ENCODE assay signal across 10 mouse cellular contexts in genomic region chr17:80332386-80332785, GRCm38 (mm10). TPM values are rescaled to one million over a fixed set of nuclear protein-coding genes. Genes with fewer than 3 reads are reported as not detected.
DNase-seq lines count a peak whose midpoint lies in the region; ATAC-seq lines count a peak whose summit lies in the region.
"Had no signal": no experiment of that assay in that cellular context is flagged by ENCODE, and none has a peak within 500 bp of the region (broad histone marks: within the 10 kb centered on the region; RNA-seq: fewer than 3 reads in every experiment).

No protein-coding gene starts in this region.

- no peak overlapping the region for H3K9ac ChIP-seq in neural tube, embryonic 15.5 days (replicated peaks)
- H3K9ac ChIP-seq: limb, embryonic 13.5 days had no signal

- no peaks in the 10 kb centered on the region for H3K4me1 ChIP-seq in neural tube, embryonic 15.5 days
- H3K4me1 ChIP-seq: limb, embryonic 13.5 days had no signal

- peak; percentile 50 for DNase-seq in adrenal gland, postnatal 14 days
- DNase-seq in adrenal gland, adult 18-20 months (ENCODE audit: low spot score in 2 of 2) = no peak
- DNase-seq in layer of hippocampus, postnatal 14 days (ENCODE audit: low spot score in 2 of 2) = peak; percentile 7 to 10
- no peak for DNase-seq in layer of hippocampus, adult 8-10 months (ENCODE audit: low spot score in 2 of 2)
- peak; percentile 53 for DNase-seq in A20 (ENCODE audit: low read depth, low spot score)
- no peak for DNase-seq in kidney, adult 8-10 months

- H3K27ac ChIP-seq in neural tube, embryonic 15.5 days (replicated peaks) = no peak overlapping the region
- H3K27ac ChIP-seq: limb, embryonic 13.5 days had no signal

- H3K36me3 ChIP-seq in neural tube, embryonic 15.5 days = no peaks in the 10 kb centered on the region
- H3K36me3 ChIP-seq: limb, embryonic 13.5 days had no signal

- WGBS in neural tube, embryonic 15.5 days = 83% methylated on average over 2 of the region's 2 CpGs

- 0 out of 2 replicates have a peak, but pooled peaks have one; percentile 62 for ATAC-seq in common myeloid progenitor, adult 5-6 weeks (replicated peaks; ENCODE audit: low read depth, poor library complexity, severe bottlenecking)
- no peak for ATAC-seq in neural tube, embryonic 15.5 days (ENCODE audit: low FRiP score)

- H3K4me3 ChIP-seq in neural tube, embryonic 15.5 days (replicated peaks) = no peak overlapping the region
- H3K4me3 ChIP-seq: limb, embryonic 13.5 days had no signal

- no peaks in the 10 kb centered on the region for H3K27me3 ChIP-seq in neural tube, embryonic 15.5 days (replicated peaks)
- H3K27me3 ChIP-seq: limb, embryonic 13.5 days had no signal

- H3K4me2 ChIP-seq in neural tube, embryonic 15.5 days = no peak overlapping the region
- H3K4me2 ChIP-seq: heart, embryonic 11.5 days; limb, embryonic 13.5 days had no signal

- no peaks in the 10 kb centered on the region for H3K9me3 ChIP-seq in neural tube, embryonic 15.5 days (replicated peaks)
- H3K9me3 ChIP-seq: limb, embryonic 13.5 days had no signal

RNA-seq across cellular contexts. Expression of gene Arhgef33, which starts 25.2 kb away (rescaled TPM):
- 1.1 and 2.0 TPM in 2 replicates for total RNA-seq in adrenal gland, postnatal 14 days (2021)
- 1 to 10 TPM in 1 of 2 experiments, under 1 TPM in 1; 0.38 to 1.1 TPM for total RNA-seq in adrenal gland, adult 18-20 months (2021)
- total RNA-seq in layer of hippocampus, postnatal 14 days (2021) = 1 to 10 TPM; 1.7 to 2.4 TPM
- 1 to 10 TPM; 2.4 to 4.1 (median 2.8) TPM for total RNA-seq in layer of hippocampus, adult 8-10 months (2022)
- total RNA-seq in common myeloid progenitor, adult 5-6 weeks (2017) = not detected in 2 replicates
- 0.96 and 1.1 TPM in 2 replicates for polyA plus RNA-seq in neural tube, embryonic 15.5 days (2015; fragmentation: Nextera tagmentation; extraction: Ambion mirVana)

RNA-seq across cellular contexts. Expression of gene Gm10190, which starts 41.0 kb away (rescaled TPM):
- 1.4 TPM in 1 of 2 replicates, not detected in the other for total RNA-seq in adrenal gland, postnatal 14 days (2021)
- total RNA-seq in adrenal gland, adult 18-20 months (2021) = not detected
- total RNA-seq in layer of hippocampus, postnatal 14 days (2021) = 1 to 10 TPM; 1.3 to 2.1 TPM
- 1 to 10 TPM in 2 of 4 experiments, not detected in 2; 2.1 to 2.6 TPM for total RNA-seq in layer of hippocampus, adult 8-10 months (2022)
- total RNA-seq in common myeloid progenitor, adult 5-6 weeks (2017) = not detected in 2 replicates
- 2.5 and 3.7 TPM in 2 replicates for polyA plus RNA-seq in neural tube, embryonic 15.5 days (2015; fragmentation: Nextera tagmentation; extraction: Ambion mirVana)
- polyA plus RNA-seq: heart, embryonic 11.5 days had no signal

RNA-seq across cellular contexts. Expression of gene Dhx57, which starts 42.1 kb away (rescaled TPM):
- total RNA-seq in adrenal gland, postnatal 14 days (2021) = 12.9 and 16.9 TPM in 2 replicates
- 10 to 100 TPM in 1 of 2 experiments, 1 to 10 TPM in 1; 9.3 to 11.0 TPM for total RNA-seq in adrenal gland, adult 18-20 months (2021)
- total RNA-seq in layer of hippocampus, postnatal 14 days (2021) = 10 to 100 TPM; 38.2 to 41.7 TPM
- 10 to 100 TPM; 35.5 to 42.2 (median 38.5) TPM for total RNA-seq in layer of hippocampus, adult 8-10 months (2022)
- total RNA-seq in common myeloid progenitor, adult 5-6 weeks (2017) = 17.7 and 18.3 TPM in 2 replicates
- 43.0 and 50.5 TPM in 2 replicates for polyA plus RNA-seq in neural tube, embryonic 15.5 days (2015; fragmentation: Nextera tagmentation; extraction: Ambion mirVana)

RNA-seq across cellular contexts. Expression of gene Morn2, which starts 42.4 kb away (rescaled TPM):
- total RNA-seq in adrenal gland, postnatal 14 days (2021) = 12.7 and 17.2 TPM in 2 replicates
- total RNA-seq in adrenal gland, adult 18-20 months (2021) = 10 to 100 TPM; 16.8 to 22.0 TPM
- total RNA-seq in layer of hippocampus, postnatal 14 days (2021) = 10 to 100 TPM; 17.2 to 19.0 TPM
- 10 to 100 TPM; 13.1 to 24.6 (median 16.8) TPM for total RNA-seq in layer of hippocampus, adult 8-10 months (2022)
- total RNA-seq in common myeloid progenitor, adult 5-6 weeks (2017) = 7.2 and 13.0 TPM in 2 replicates
- 45.4 and 51.6 TPM in 2 replicates for polyA plus RNA-seq in neural tube, embryonic 15.5 days (2015; fragmentation: Nextera tagmentation; extraction: Ambion mirVana)

Comparison
In these comparisons a context has a peak if more than half of its experiments do, and no peak if none do; other contexts are left out.
1. DNase-seq: peak in adrenal gland, postnatal 14 days (single experiment), layer of hippocampus, postnatal 14 days (2 of 2) and A20 (single experiment); none in adrenal gland, adult 18-20 months (0 of 2), layer of hippocampus, adult 8-10 months (0 of 2) and kidney, adult 8-10 months (0 of 2).